Mouse (Mus musculus) megakaryocyte, embryonic 14.5 days (primary cell): Measurements from ENCODE around the gene Traf3. TPM values are rescaled to one million over a fixed set of nuclear protein-coding genes. Genes with fewer than 3 reads are reported as not detected.

Experiments used
- H3K27me3 ChIP-seq: replicated peaks from 2 replicates; pipeline ENCODE3; 2012; ENCODE audit warnings: inconsistent platforms
- H3K36me3 ChIP-seq: replicated peaks from 2 replicates; pipeline ENCODE3; 2012; ENCODE audit warnings: low read length, inconsistent platforms, mixed read lengths
- H3K4me1 ChIP-seq: 2 replicates; pipeline ENCODE4 v1.6.1; 2012; ENCODE audit warnings: inconsistent platforms
- H3K4me3 ChIP-seq: replicated peaks from 2 replicates; pipeline ENCODE3; 2012; ENCODE audit warnings: moderate library complexity, mild to moderate bottlenecking, inconsistent platforms
- H3K9me3 ChIP-seq: 2 replicates; pipeline ENCODE4 v1.6.1; 2012; ENCODE audit warnings: inconsistent platforms
- FLI1 ChIP-seq: IDR thresholded peaks from 2 replicates; pipeline ENCODE4 v1.6.1; 2012; ENCODE audit warnings: low read length, inconsistent platforms, mixed read lengths
- GATA1 ChIP-seq: IDR thresholded peaks from 3 replicates; pipeline ENCODE4 v1.6.1; 2012; ENCODE audit warnings: mixed read lengths, low read length, inconsistent platforms, borderline replicate concordance
- polyA plus RNA-seq: library from polyadenylated mRNA; stranded (reverse); fragments of >175 nt; gene quantifications from 2 replicates; pipeline ENCODE4 v1.2.3, GENCODE M21; 2012; ENCODE audit warnings: low replicate concordance; ENCODE audit not compliant: insufficient read depth

Traf3 gene
- polyA plus RNA-seq, 1 experiment, result 5.1 TPM

GRCm38 (mm10) chr12:111135953-111136352 lies 30.2 kb upstream of the Traf3 start:
- TF ChIP-seq GATA1 (no peak), FLI1 (no peak)
- peaks cover 2% of the 10 kb centered on the region for H3K36me3 ChIP-seq
- peaks cover 20% of the 10 kb centered on the region for H3K4me1 ChIP-seq
- H3K27me3 ChIP-seq, result peaks cover 30% of the 10 kb centered on the region
- H3K9me3 ChIP-seq, result peaks cover 41% of the 10 kb centered on the region
- H3K4me3 ChIP-seq, result no peak overlapping the region

GRCm38 (mm10) chr12:111137079-111137478 lies 29.1 kb upstream of the Traf3 start:
- no peak overlapping the region for H3K4me3 ChIP-seq
- peaks cover 17% of the 10 kb centered on the region for H3K4me1 ChIP-seq
- TF ChIP-seq GATA1 (no peak), FLI1 (no peak)
- H3K27me3 ChIP-seq, result peaks cover 30% of the 10 kb centered on the region
- H3K9me3 ChIP-seq, result peaks cover 38% of the 10 kb centered on the region
- H3K36me3 ChIP-seq, result peaks cover 2% of the 10 kb centered on the region

GRCm38 (mm10) chr12:111143005-111143508 lies 23.1 kb upstream of the Traf3 start:
- Histone ChIP-seq H3K27me3 (peaks cover 42% of the 10 kb centered on the region), H3K36me3 (no peaks in the 10 kb centered on the region), H3K9me3 (peaks cover 19% of the 10 kb centered on the region), H3K4me1 (peaks cover 8% of the 10 kb centered on the region), H3K4me3 (peak overlapping the region; percentile 54)
- TF ChIP-seq GATA1 (no peak), FLI1 (no peak)

GRCm38 (mm10) chr12:111143509-111144063 lies 22.6 kb upstream of the Traf3 start:
- H3K9me3 ChIP-seq, result peaks cover 17% of the 10 kb centered on the region
- TF ChIP-seq FLI1 (no peak), GATA1 (no peak)
- no peaks in the 10 kb centered on the region for H3K36me3 ChIP-seq
- no peak overlapping the region for H3K4me3 ChIP-seq
- H3K27me3 ChIP-seq, result peaks cover 45% of the 10 kb centered on the region
- H3K4me1 ChIP-seq, result peaks cover 8% of the 10 kb centered on the region

GRCm38 (mm10) chr12:111144598-111144997 lies 21.6 kb upstream of the Traf3 start:
- TF ChIP-seq GATA1 (no peak), FLI1 (no peak)
- peaks cover 12% of the 10 kb centered on the region for H3K4me1 ChIP-seq

GRCm38 (mm10) chr12:111145269-111145668 lies 20.9 kb upstream of the Traf3 start:
- Histone ChIP-seq H3K4me1 (peaks cover 18% of the 10 kb centered on the region), H3K4me3 (no peak overlapping the region), H3K36me3 (no peaks in the 10 kb centered on the region), H3K27me3 (peaks cover 54% of the 10 kb centered on the region), H3K9me3 (peaks cover 4% of the 10 kb centered on the region; the same call in 1 of the 2 replicates)
- no peak for TF ChIP-seq GATA1
- no peak for TF ChIP-seq FLI1

More at GRCm38 (mm10) chr12:111144598-111144997, 21.6 kb upstream of the Traf3 start:
- peaks cover 53% of the 10 kb centered on the region for H3K27me3 ChIP-seq
- peaks cover 7% of the 10 kb centered on the region for H3K9me3 ChIP-seq
- no peaks in the 10 kb centered on the region for H3K36me3 ChIP-seq
- H3K4me3 ChIP-seq, result no peak overlapping the region

GRCm38 (mm10) chr12:111149495-111150235 lies 16.5 kb upstream of the Traf3 start:
- no peak overlapping the region for H3K4me3 ChIP-seq
- H3K9me3 ChIP-seq, result no peaks in the 10 kb centered on the region
- peaks cover 24% of the 10 kb centered on the region for H3K4me1 ChIP-seq
- H3K27me3 ChIP-seq, result peaks cover 50% of the 10 kb centered on the region
- TF ChIP-seq FLI1 (no peak), GATA1 (no peak)
- H3K36me3 ChIP-seq, result no peaks in the 10 kb centered on the region

GRCm38 (mm10) chr12:111150236-111150596 lies 16.0 kb upstream of the Traf3 start:
- Histone ChIP-seq H3K9me3 (peaks cover 2% of the 10 kb centered on the region; the same call in 1 of the 2 replicates), H3K36me3 (no peaks in the 10 kb centered on the region), H3K27me3 (peaks cover 49% of the 10 kb centered on the region), H3K4me3 (no peak overlapping the region), H3K4me1 (peaks cover 24% of the 10 kb centered on the region)
- no peak for TF ChIP-seq GATA1
- no peak for TF ChIP-seq FLI1

GRCm38 (mm10) chr12:111151422-111152156 lies 14.6 kb upstream of the Traf3 start:
- H3K4me3 ChIP-seq, result no peak overlapping the region
- H3K9me3 ChIP-seq, result peaks cover 4% of the 10 kb centered on the region; the same call in 1 of the 2 replicates
- TF ChIP-seq FLI1, result no peak
- no peak for TF ChIP-seq GATA1
- H3K36me3 ChIP-seq, result no peaks in the 10 kb centered on the region
- peaks cover 42% of the 10 kb centered on the region for H3K27me3 ChIP-seq
- H3K4me1 ChIP-seq, result peaks cover 28% of the 10 kb centered on the region

- H3K4me1 ChIP-seq, result peaks cover 28% of the 10 kb centered on the region
- H3K9me3 ChIP-seq, result peaks cover 4% of the 10 kb centered on the region; the same call in 1 of the 2 replicates
- H3K36me3 ChIP-seq, result no peaks in the 10 kb centered on the region
- no peak for TF ChIP-seq GATA1
- no peak for TF ChIP-seq FLI1
- H3K27me3 ChIP-seq, result peaks cover 33% of the 10 kb centered on the region
- H3K4me3 ChIP-seq, result no peak overlapping the region
Measured at GRCm38 (mm10) chr12:111152579-111152978, 13.6 kb upstream of the Traf3 start.
